Mouse (Mus musculus) spleen, postnatal 10 days (tissue): ENCODE data around the gene Mink1.
"Not testable (repeated sequence)": the region's sequence is repeated elsewhere in the genome, so short reads cannot be mapped to it uniquely, and the experiment has no call there.

Experiments
- DNase-seq, 2 experiments: peaks; one replicate each; pipeline ENCODE4 v3.0.0; 2021 to 2022; ENCODE audit warnings: low spot score in 2 of 2

Mink1 gene

GRCm38 (mm10) chr11:70557545-70557944 is 5.1 kb upstream of the Mink1 start:
- DNase-seq: no peak

DNA sequence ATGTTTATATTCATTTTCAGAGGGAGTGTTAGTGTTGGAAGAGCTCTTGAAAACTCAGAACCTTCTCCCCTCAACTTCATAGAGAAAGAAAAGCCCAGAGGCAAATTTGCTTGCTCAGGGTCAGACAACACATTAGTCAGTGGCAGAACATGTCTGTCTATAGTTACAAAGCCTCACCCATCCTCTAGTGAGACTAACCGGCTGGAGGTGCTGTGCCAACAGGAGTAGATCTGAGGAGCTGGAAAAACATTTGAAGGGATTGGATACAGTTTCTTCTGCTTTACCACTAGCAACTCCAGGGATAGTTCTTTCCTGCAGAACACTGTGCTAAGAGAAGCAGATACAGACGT is 769 bp upstream of the Mink1 start:
- no peak for DNase-seq

DNA sequence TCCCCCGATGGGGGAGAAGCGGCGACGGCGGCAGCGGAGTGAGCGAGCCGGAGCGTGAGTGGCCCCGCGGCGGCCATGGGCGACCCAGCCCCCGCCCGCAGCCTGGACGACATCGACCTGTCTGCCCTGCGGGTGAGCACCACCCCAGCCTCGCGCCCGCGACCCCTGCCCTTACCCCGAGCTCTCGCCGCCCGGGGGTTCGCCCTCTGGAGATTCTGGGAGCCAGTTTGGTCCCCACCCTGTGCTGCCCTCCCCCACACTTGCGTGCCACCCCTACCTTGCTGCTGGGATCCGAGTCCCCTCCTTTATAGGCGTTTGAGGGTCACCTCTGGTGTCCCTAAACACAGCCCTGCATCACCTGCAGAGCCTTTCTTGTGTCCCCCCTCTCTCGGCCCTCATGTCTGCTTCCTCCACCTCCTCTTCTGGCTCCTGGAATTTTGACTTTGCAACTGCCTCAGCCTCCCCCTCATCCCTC is 351 bp downstream of the Mink1 start:
- DNase-seq: no peak

DNA sequence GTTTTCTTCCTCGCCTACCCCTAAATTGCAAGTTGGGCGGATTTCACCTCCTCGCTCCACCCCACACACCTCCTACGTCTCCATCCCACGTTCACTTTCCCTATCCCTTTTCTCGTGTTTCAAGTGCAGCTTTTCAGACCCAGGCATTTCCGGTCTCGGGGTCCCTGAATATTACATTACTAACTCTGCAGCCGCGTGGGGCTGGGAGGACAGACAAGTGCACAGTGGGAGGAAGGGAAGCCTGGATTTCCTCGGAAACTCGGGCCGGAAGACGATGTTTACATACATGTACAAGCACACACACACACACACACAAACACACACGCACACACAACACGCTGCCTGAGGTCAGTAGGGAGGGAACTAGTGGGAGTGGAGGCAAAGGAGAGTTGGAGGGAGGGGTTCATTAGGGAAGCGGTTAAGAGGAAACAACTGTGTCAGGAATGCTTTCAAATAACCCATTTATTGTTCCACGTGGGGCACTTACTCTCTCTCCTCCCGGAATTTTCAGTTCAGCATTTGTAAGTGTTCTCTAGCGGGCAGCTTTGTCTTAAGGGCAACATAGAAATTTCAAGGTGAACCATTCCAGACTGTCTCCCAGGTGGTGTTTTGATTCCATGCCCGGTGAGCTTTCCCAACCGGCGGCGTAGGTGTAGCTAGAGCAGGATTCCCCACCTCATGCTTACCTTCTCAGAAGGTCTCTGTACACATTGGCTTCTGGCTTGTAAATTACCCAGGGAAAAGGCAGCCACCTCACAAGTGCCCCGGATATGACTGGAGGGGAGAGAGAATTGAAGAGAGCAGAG is 992 bp downstream of the Mink1 start:
- DNase-seq: peak; percentile 29 to 34

- DNase-seq: no peak
Measured at GRCm38 (mm10) chr11:70564276-70564873, 1.7 kb downstream of the Mink1 start.

DNA sequence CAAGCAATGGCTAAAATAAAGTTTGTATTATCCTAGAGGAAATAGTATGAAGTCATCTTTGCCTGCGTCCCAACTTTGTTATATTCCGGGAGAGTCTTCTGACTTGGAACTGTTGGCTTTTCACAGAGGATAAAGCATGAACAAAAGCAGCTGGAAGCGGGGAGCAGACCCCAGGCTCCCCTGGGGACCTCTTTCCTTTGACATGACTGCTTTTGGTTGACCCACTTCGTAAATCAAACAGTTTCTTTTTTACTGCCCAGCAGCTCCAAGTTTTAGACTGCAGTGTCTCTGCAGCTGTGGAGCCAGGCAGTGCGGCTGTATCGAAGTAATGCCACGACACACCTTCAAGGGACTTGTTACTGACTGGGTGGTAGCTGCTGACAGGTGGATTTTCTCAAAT is 3.9 kb downstream of the Mink1 start:
- DNase-seq: no peak

GRCm38 (mm10) chr11:70570614-70571013 is 7.9 kb downstream of the Mink1 start:
- not testable (repeated sequence) for DNase-seq

DNA sequence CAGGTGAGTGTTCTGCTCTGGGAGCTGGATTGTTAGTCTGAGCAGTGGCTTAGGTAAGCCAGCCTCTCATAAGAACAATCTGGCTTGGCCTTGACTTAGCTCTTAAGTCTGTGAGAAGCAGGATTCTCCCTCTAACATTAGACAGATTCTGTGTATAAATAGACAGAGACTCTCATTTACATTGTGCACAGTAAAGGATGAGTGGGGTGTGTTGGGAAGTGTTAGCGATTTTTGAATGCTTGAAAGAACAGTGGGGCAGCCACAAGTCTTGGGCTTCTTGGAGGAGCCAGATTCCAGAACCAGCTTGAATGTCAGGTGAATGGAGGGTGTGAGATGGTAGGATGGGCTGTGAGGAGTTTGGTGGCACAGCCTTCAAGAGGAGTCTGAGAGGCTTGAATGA is 9.0 kb downstream of the Mink1 start:
- DNase-seq: no peak

DNA sequence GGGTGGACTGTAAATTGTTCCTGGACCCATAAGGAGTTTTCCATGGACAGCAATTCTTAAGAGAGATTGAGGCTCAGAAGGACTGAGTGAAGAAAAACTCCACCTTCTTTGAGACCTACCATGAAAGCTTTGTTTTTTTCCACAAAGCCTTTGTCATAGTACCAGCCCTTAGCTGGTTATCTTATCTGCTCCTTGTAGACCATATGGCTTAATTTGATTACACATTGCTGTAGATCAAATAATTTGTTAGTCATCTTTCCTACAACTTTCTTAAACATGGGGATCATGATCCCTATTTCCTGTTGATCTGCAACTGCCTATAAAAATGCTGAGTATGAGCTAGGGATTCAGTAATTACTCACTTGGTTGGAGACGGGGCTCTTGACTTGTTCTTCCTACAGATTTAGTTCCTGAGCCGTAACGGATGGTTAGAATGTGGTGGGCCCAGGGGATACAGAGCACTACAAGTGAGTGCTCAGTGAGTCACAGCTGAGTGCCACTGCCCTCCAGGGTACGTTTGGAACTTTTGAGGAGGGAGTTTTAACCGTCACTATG is 9.7 kb downstream of the Mink1 start:
- DNase-seq: no peak

DNA sequence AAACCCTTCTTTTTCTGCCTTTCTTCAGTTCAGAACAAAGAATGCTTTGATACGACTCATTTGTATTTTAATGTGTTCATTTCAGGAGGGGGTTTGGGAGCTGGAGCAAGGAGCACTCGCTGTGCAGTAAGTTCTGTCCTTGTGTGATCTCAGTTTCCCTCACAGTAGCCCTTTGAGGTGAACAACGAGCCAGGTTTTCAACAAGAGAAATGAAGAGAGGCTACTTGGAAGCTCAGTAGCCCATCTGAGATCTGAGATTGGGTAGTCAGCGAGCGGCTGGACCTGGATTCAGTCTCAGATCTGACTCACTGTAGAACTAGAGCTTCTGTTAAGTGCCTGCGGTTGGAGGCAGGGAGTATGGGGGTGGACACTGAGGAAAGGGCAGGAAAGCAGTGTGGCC is 11.2 kb downstream of the Mink1 start:
- no peak for DNase-seq

DNA sequence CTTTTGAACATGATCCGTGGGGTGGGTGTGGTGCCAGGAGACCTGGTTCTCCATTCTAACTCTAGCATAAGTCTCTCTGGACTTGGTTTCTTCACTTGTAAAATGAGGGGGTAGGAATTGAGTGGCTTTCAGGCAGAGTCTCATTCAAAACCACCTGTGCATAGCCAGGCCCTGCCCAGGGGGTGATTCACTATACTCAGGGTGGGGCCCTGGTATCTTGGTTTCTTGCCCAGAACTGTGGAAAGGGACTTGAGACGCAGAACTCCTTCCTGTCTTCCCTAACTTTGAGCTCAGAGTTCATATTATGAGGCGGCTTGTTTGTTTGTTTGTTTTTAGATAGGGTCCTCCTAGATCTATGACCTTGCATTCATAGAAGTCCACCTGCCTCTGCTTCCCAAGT is 14.5 kb downstream of the Mink1 start:
- no peak for DNase-seq

DNA sequence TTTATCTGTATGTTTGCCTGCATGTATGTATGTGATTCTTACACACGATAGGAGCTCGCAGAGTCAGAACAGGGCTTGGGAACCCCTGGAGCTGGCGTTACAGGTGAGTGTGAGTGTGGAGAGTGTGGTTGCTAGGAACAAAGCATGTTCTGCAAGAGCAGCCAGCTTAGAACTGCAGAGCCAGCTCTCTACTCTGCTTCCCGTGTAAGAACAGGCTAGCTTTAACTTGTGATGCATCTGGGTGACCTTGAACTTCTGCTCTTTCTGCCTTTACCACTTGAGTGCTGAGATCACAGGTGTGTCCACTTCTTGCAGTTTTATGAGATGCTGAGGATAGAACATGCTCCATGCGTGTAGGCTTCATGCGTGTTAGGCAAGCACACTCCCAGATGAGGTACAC is 16.3 kb downstream of the Mink1 start:
- DNase-seq: no peak

DNA sequence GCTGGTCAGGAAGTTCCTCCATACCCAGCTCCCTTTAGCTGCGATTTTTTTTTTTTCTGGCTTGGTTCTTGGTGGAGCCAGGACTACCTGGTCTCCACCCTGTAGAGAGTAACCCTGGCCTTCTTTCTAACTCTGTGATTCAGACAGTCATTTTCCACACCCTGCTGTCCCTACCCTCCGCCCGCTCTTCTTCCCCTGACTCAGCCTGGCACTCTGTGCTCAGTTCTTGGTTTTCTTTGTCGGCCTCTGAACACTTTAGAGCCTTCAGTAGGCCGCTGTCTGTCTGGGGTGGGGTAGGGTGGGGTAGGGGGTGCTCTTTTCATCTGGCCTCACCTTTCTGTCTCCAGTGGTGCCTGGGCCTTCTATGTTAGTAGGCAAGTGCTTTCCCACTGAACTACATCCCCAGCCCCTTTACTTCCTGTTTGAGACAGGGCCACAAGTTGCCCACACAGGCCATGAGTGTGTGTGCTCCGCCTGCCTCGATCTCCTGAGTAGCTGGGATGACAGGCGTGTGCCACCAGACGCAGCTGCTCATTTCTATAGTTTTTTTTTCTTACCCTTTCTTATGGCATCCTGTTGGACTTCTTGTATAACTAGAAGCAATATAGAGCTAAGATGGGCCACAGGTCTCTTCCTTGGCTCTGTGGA is 17.2 kb downstream of the Mink1 start:
- no peak for DNase-seq

GRCm38 (mm10) chr11:70580358-70580720 is 17.7 kb downstream of the Mink1 start:
- DNase-seq: no peak

GRCm38 (mm10) chr11:70580921-70581320 is 18.2 kb downstream of the Mink1 start:
- no peak for DNase-seq

DNA sequence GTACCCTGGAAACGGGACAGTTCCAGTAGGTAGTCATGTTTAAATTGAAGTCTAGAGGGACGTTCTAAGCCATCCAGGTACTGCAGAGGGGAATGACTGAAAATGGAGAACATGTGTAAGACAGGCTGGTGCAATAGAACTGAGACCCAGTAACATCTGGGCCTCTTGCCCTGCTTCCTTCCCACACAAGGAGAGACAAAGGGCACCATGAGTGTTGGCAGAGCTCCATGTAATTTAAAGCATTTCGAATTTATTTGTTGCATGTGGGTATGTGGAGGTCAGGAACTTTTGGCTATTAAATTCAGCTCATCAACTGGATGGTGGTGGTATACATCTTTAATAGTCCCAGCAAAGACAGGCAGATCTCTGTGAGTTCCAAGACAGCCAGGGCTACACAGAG is 19.5 kb downstream of the Mink1 start:
- DNase-seq: no peak

GRCm38 (mm10) chr11:70583022-70583714 is 20.5 kb downstream of the Mink1 start:
- DNase-seq: no peak

DNA sequence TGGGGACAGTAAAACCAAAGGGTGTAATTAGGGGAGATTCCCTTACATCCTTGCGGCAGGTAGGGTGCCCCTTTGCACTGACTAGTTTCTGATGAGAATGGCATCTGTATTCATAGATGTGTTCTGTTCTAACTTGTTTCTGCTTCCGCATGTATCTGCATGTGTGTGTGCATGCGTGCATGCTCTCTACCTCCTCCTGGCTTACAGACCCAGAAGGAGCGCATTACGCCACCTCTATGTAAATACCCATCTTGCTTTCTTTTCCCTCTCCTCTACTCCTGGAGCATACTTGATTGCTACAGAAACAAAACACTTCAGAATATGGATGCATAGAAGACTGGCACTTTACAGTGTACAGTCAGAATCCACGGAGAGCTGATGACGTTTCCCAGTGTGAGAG is 21.1 kb downstream of the Mink1 start:
- DNase-seq: no peak

DNA sequence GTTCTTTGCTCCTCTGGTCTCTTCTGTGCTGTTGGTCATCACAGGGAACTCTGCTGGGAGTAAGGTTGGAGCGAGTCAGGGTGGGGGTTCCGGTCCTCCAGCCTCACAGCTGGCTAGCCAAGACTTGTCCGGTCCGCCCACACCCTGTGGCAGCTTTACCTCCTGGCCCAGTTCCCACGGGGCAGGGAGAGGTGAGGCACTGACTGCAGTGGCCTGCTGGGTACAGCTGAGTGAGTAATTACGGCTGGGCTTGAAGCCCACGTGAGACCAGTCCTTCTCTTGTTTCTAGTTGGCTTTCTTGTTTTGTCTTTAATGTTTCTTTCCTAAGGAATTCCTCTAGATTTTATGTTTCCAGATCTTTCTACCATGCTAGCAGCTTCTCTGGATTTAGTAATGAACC is 22.8 kb downstream of the Mink1 start:
- DNase-seq: no peak

DNA sequence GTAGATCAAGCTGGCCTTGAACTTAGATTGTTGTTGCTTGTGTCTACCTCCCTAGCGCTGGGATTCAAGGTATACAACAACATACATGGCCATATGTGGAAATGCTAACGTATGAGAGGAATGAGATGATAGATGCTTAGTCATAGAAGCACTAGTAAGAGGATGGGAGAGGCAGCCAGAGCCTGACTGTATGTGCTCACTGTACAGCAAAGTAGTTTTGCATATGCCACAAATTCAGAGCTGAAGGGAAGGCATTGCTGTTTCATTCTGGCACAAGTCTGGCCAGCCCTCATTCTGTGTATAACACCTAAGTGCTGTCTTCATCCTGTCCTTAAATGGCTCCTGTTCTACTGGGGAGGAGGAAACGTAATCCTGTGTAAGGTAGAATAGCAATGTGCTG is 23.6 kb downstream of the Mink1 start:
- DNase-seq: no peak

GRCm38 (mm10) chr11:70586954-70587353 is 24.3 kb downstream of the Mink1 start:
- DNase-seq: no peak

GRCm38 (mm10) chr11:70591733-70592132 is 29.1 kb downstream of the Mink1 start:
- no peak for DNase-seq
